Mouse (Mus musculus) olfactory bulb, adult 2 months (tissue): ENCODE results near the gene Camta1. TPM values are rescaled to one million over a fixed set of nuclear protein-coding genes. Genes with fewer than 3 reads are reported as not detected.

Source experiments
- H3K27ac ChIP-seq: fragments of 200-500 bp; 2 replicates; pipeline ENCODE4 v1.5.1; 2012; ENCODE audit warnings: low read depth, low read length; ENCODE audit not compliant: insufficient read depth
- H3K4me1 ChIP-seq: fragments of 200-500 bp; 2 replicates; pipeline ENCODE4 v1.6.1; 2012; ENCODE audit warnings: low read length; ENCODE audit not compliant: control insufficient read depth, insufficient read depth
- H3K4me3 ChIP-seq: fragments of 200-500 bp; 2 replicates; pipeline ENCODE4 v1.5.1; 2012; ENCODE audit warnings: mild to moderate bottlenecking, low read depth, low read length, moderate library complexity; ENCODE audit not compliant: insufficient read depth
- CTCF ChIP-seq: fragments of 200-500 bp; IDR thresholded peaks from 2 replicates; pipeline ENCODE4 v1.5.1; 2012; ENCODE audit warnings: low read depth, mild to moderate bottlenecking, low read length, moderate library complexity; ENCODE audit not compliant: insufficient read depth
- POLR2A ChIP-seq: fragments of 200-500 bp; IDR thresholded peaks from 2 replicates; pipeline ENCODE4 v1.6.1; 2012; ENCODE audit warnings: mild to moderate bottlenecking, low read depth, low read length, moderate library complexity; ENCODE audit not compliant: insufficient read depth
- WGBS: fragments of 180-500 bp; shearing (Covaris S2); methylation state at CpG from one replicate; pipeline ENCODE4 v1.1.7; 2018; 5-methylcytosine and 5-hydroxymethylcytosine counted together
- polyA plus RNA-seq: library from polyadenylated mRNA; stranded (reverse); fragments of >200 nt; gene quantifications from 2 replicates; pipeline ENCODE4 v1.2.4, GENCODE M21; 2012; ENCODE audit warnings: low replicate concordance; ENCODE audit not compliant: missing spikeins, insufficient read depth, insufficient read length

The Camta1 gene
- polyA plus RNA-seq, 1 experiment, result 363 TPM

- H3K4me1 ChIP-seq, result peaks cover 54% of the 10 kb centered on the region
- WGBS, result 70% methylated on average over 9 of the region's 9 CpGs
- TF ChIP-seq CTCF, result no peak
- no peak for TF ChIP-seq POLR2A
- H3K4me3 ChIP-seq, result no peak overlapping the region
- H3K27ac ChIP-seq, result no peak overlapping the region
Observed at GRCm38 (mm10) chr4:151226496-151226895, 635.2 kb downstream of the Camta1 start.

- H3K27ac ChIP-seq, result no peak overlapping the region
- peaks cover 42% of the 10 kb centered on the region for H3K4me1 ChIP-seq
- 59% methylated on average over 12 of the region's 12 CpGs for WGBS
- H3K4me3 ChIP-seq, result no peak overlapping the region
- TF ChIP-seq POLR2A (no peak), CTCF (no peak)
Observed at GRCm38 (mm10) chr4:151224017-151224416, 637.7 kb downstream of the Camta1 start.

GRCm38 (mm10) chr4:151223263-151223996 is 638.2 kb downstream of the Camta1 start:
- WGBS, result 77% methylated on average over 13 of the region's 13 CpGs
- H3K4me1 ChIP-seq, result peaks cover 39% of the 10 kb centered on the region
- H3K27ac ChIP-seq, result no peak overlapping the region
- H3K4me3 ChIP-seq, result no peak overlapping the region
- TF ChIP-seq CTCF, result no peak
- no peak for TF ChIP-seq POLR2A

- TF ChIP-seq CTCF (no peak), POLR2A (no peak)
- H3K4me1 ChIP-seq, result peaks cover 39% of the 10 kb centered on the region
- no peak overlapping the region for H3K4me3 ChIP-seq
- no peak overlapping the region for H3K27ac ChIP-seq
- 21% methylated on average over 10 of the region's 10 CpGs for WGBS
Observed at GRCm38 (mm10) chr4:151222635-151223034, 639.0 kb downstream of the Camta1 start.

- no peak overlapping the region for H3K27ac ChIP-seq
- 47% methylated on average over 15 of the region's 15 CpGs for WGBS
- TF ChIP-seq POLR2A, result no peak
- TF ChIP-seq CTCF, result peak; percentile 16; the same call in 1 of the 2 replicates
- no peak overlapping the region for H3K4me3 ChIP-seq
- H3K4me1 ChIP-seq, result peaks cover 11% of the 10 kb centered on the region
Observed at GRCm38 (mm10) chr4:151216553-151217292, 645.0 kb downstream of the Camta1 start.

GRCm38 (mm10) chr4:151215866-151216265 is 645.8 kb downstream of the Camta1 start:
- Histone ChIP-seq H3K4me1 (peaks cover 11% of the 10 kb centered on the region), H3K27ac (no peak overlapping the region), H3K4me3 (no peak overlapping the region)
- TF ChIP-seq CTCF, result no peak
- TF ChIP-seq POLR2A, result no peak
- 81% methylated on average over 4 of the region's 4 CpGs for WGBS

GRCm38 (mm10) chr4:151215179-151215578 is 646.5 kb downstream of the Camta1 start:
- peaks cover 11% of the 10 kb centered on the region for H3K4me1 ChIP-seq
- TF ChIP-seq CTCF (0 out of 2 replicates have a peak, but pooled peaks have one; percentile 13), POLR2A (no peak)
- WGBS, result 68% methylated on average over 1 of the region's 1 CpGs

GRCm38 (mm10) chr4:151213475-151213874 is 648.2 kb downstream of the Camta1 start:
- no peak for TF ChIP-seq CTCF
- no peak for TF ChIP-seq POLR2A
- 60% methylated on average over 11 of the region's 11 CpGs for WGBS
- Histone ChIP-seq H3K4me3 (no peak overlapping the region), H3K4me1 (peaks cover 11% of the 10 kb centered on the region), H3K27ac (no peak overlapping the region)

More at GRCm38 (mm10) chr4:151215179-151215578, 646.5 kb downstream of the Camta1 start:
- Histone ChIP-seq H3K27ac (no peak overlapping the region), H3K4me3 (no peak overlapping the region)

GRCm38 (mm10) chr4:151211992-151212391 is 649.7 kb downstream of the Camta1 start:
- Histone ChIP-seq H3K4me1 (peaks cover 12% of the 10 kb centered on the region), H3K4me3 (no peak overlapping the region), H3K27ac (no peak overlapping the region)
- no peak for TF ChIP-seq POLR2A
- TF ChIP-seq CTCF, result no peak
- WGBS, result 93% methylated on average over 6 of the region's 6 CpGs
